Mouse (Mus musculus): ENCODE measurements at regions not wholly inside any gene's neighbourhood (a gene's known extent, or its start where the extent isn't known, plus 50 kb on each side); places are given as distances from the start of the nearest gene placed in this dataset.

DNA sequence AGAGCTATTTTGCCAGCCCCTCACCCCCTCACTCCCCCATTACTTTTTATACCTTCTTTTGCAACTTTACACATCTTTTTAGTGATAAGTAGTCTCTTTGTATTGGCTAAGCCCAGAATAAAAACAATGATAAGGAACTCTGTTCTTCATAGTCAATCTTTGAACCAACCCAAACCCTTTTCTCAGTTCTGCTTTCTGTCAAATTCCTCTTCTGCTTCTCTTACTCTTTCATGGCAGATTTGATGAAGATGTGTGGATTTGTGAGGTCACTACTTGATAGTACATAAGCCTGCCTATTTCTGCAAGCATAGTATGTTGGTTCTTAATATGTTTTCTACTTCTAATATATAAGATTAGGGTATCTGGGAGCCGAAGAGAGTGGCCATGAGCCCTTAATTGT, 156.6 kb downstream of the Phlda1 start:
- TF ChIP-seq EP300 (IDR thresholded peaks at IDR 0.05; ENCODE audit: low read depth in 1 of 2, low read length in 2 of 2) (no peak), ZNF384 (IDR thresholded peaks at IDR 0.05; ENCODE audit: low read depth, low read length) (no peak), CTCF (IDR thresholded peaks at IDR 0.05 in 2 of 3, conservative IDR thresholded peaks at IDR 0.05 in 1 of 3; ENCODE audit: control insufficient read depth in 1 of 3, insufficient read depth in 1 of 3, low read depth in 2 of 3, low read length in 3 of 3, poor library complexity in 1 of 3, severe bottlenecking in 1 of 3) (no peak), POLR2A (IDR thresholded peaks at IDR 0.05; ENCODE audit: control insufficient read depth in 1 of 2, insufficient read depth in 1 of 2, low read depth in 1 of 2, low read length in 2 of 2, poor library complexity in 1 of 2) (no peak), USF2 (IDR thresholded peaks at IDR 0.05; ENCODE audit: borderline replicate concordance in 1 of 2, insufficient read depth in 1 of 2, low read depth in 1 of 2, low read length in 2 of 2) (no peak)

All from MEL (cell line).